Mouse (Mus musculus): ENCODE data around the gene Mrfap1.
A peak's percentile ranks its signal among the peaks of the same experiment; 100 is the strongest.

GRCm38 (mm10) chr5:36779512-36779911 is 17.1 kb downstream of the Mrfap1 start:
- no peak for TF ChIP-seq TCF12 (IDR thresholded peaks at IDR 0.05; ENCODE audit: insufficient read depth, poor library complexity, severe bottlenecking)
- no peak for TF ChIP-seq POLR2A (IDR thresholded peaks at IDR 0.05; ENCODE audit: insufficient read length, low read depth)
- peak in 1 of 3 experiments; percentile 5 for TF ChIP-seq MYOG (IDR thresholded peaks at IDR 0.05; ENCODE audit: control insufficient read depth in 1 of 3, insufficient read depth in 1 of 3, insufficient read length in 2 of 3, low read depth in 2 of 3)
- no peak for TF ChIP-seq POLR2AphosphoS2 (IDR thresholded peaks at IDR 0.05; ENCODE audit: insufficient read length, low read depth)
- no peak for TF ChIP-seq E2F4 (IDR thresholded peaks at IDR 0.05; ENCODE audit: insufficient read depth)
- no peak for TF ChIP-seq USF1 (IDR thresholded peaks at IDR 0.05; ENCODE audit: low read depth)
- no peak for TF ChIP-seq MYOD1 (IDR thresholded peaks at IDR 0.05; ENCODE audit: control insufficient read depth in 1 of 3, insufficient read length in 2 of 3, low read depth in 2 of 3)
